Mouse (Mus musculus): ENCODE data around the gene Afap1.

The Afap1 gene

GRCm38 (mm10) chr5:35893093-35893804, at the start of gene Afap1:
TSS of gene Afap1 (plus strand) at chr5:35893319.
- DNase-seq (ENCODE audit: low read depth, low spot score), result peak; percentile 92

GRCm38 (mm10) chr5:35851485-35851884, 41.6 kb upstream of the Afap1 start:
- DNase-seq (ENCODE audit: low read depth, low spot score), result no peak

- DNase-seq (ENCODE audit: low read depth, low spot score), result no peak
Measured at GRCm38 (mm10) chr5:35853463-35853862, 39.7 kb upstream of the Afap1 start.

GRCm38 (mm10) chr5:35856245-35856644, 36.9 kb upstream of the Afap1 start:
- no peak for DNase-seq (ENCODE audit: low read depth, low spot score)

GRCm38 (mm10) chr5:35858069-35858468, 35.0 kb upstream of the Afap1 start:
- DNase-seq (ENCODE audit: low read depth, low spot score), result peak; percentile 36

- no peak for DNase-seq (ENCODE audit: low read depth, low spot score)
Measured at GRCm38 (mm10) chr5:35861456-35861855, 31.7 kb upstream of the Afap1 start.

GRCm38 (mm10) chr5:35869973-35870372, 23.1 kb upstream of the Afap1 start:
- DNase-seq (ENCODE audit: low read depth, low spot score), result no peak

GRCm38 (mm10) chr5:35870408-35871012, 22.6 kb upstream of the Afap1 start:
- DNase-seq (ENCODE audit: low read depth, low spot score), result peak; percentile 52

- no peak for DNase-seq (ENCODE audit: low read depth, low spot score)
Measured at GRCm38 (mm10) chr5:35873382-35873781, 19.7 kb upstream of the Afap1 start.

GRCm38 (mm10) chr5:35876236-35876635, 16.9 kb upstream of the Afap1 start:
- no peak for DNase-seq (ENCODE audit: low read depth, low spot score)

GRCm38 (mm10) chr5:35879199-35879598, 13.9 kb upstream of the Afap1 start:
- no peak for DNase-seq (ENCODE audit: low read depth, low spot score)

- DNase-seq (ENCODE audit: low read depth, low spot score), result no peak
Measured at GRCm38 (mm10) chr5:35882391-35882790, 10.7 kb upstream of the Afap1 start.

GRCm38 (mm10) chr5:35884262-35884661, 8.9 kb upstream of the Afap1 start:
- no peak for DNase-seq (ENCODE audit: low read depth, low spot score)

GRCm38 (mm10) chr5:35884689-35885088, 8.4 kb upstream of the Afap1 start:
- DNase-seq (ENCODE audit: low read depth, low spot score), result no peak

GRCm38 (mm10) chr5:35888959-35889358, 4.2 kb upstream of the Afap1 start:
- DNase-seq (ENCODE audit: low read depth, low spot score), result no peak

GRCm38 (mm10) chr5:35889641-35890040, 3.5 kb upstream of the Afap1 start:
- DNase-seq (ENCODE audit: low read depth, low spot score), result no peak

GRCm38 (mm10) chr5:35890985-35891730, 2.0 kb upstream of the Afap1 start:
- no peak for DNase-seq (ENCODE audit: low read depth, low spot score)

- DNase-seq (ENCODE audit: low read depth, low spot score), result no peak
Measured at GRCm38 (mm10) chr5:35892363-35892762, 756 bp upstream of the Afap1 start.

GRCm38 (mm10) chr5:35893805-35894260, 714 bp downstream of the Afap1 start:
- no peak for DNase-seq (ENCODE audit: low read depth, low spot score)

- no peak for DNase-seq (ENCODE audit: low read depth, low spot score)
Measured at GRCm38 (mm10) chr5:35894295-35895047, 1.4 kb downstream of the Afap1 start.

GRCm38 (mm10) chr5:35895926-35896325, 2.8 kb downstream of the Afap1 start:
- DNase-seq (ENCODE audit: low read depth, low spot score), result no peak

- DNase-seq (ENCODE audit: low read depth, low spot score), result no peak
Measured at GRCm38 (mm10) chr5:35896556-35896955, 3.4 kb downstream of the Afap1 start.

All from retina, adult 2 months (tissue).